Mouse (Mus musculus): Measurements from ENCODE around the gene Rbfox3.

The Rbfox3 gene

GRCm38 (mm10) chr11:118452955-118453354, 458.4 kb downstream of the Rbfox3 start:
- intact Hi-C loops (cut with DNase I), result no loop called here

DNA sequence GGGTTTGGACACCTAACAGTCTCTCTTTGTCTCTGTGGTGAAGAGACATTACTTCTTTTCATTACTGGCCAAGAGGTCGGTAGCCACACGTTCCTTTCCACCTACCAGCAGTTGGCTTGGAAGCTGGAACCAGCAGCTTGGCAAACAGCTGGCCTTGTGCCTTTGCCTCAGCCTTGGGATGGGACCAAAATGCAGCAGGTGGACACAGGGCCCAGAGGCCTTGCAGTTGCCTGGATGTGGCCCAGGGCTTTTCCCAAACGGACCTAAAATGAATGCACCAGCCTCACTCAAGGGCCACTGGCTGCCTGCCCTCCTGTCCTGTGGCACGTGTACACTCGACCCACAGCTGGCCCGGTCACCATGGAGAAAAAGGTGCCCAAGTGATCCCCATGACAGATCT, 460.2 kb downstream of the Rbfox3 start:
- intact Hi-C loops (cut with DNase I), result no loop called here

GRCm38 (mm10) chr11:118448385-118448784, 463.0 kb downstream of the Rbfox3 start:
- intact Hi-C loops (cut with DNase I), result loop anchor here (5.0 kb wide), 1 partner anchor 289 kb away; no protein-coding TSS in a partner anchor

DNA sequence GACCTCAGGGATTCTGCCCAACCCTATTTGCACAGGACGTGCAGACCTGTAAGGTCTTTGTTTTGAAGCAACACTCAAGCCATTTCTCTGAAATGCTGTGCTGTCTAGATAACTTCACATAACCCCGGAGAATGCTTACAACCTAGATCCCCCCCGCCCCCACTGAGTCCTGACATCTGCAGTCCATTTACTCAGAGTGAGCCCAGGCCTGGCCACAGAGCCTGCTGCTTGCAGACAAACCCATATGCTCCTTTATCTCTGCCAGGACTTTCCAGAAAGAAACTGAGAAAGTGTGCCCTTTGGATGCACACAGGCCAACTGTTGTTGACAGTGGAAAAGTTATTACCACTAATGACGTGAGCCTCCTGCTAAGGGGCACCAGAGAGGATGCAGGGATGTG, 464.1 kb downstream of the Rbfox3 start:
- intact Hi-C loops (cut with DNase I), result loop anchor here (5.0 kb wide), 1 partner anchor 290 kb away; no protein-coding TSS in a partner anchor

DNA sequence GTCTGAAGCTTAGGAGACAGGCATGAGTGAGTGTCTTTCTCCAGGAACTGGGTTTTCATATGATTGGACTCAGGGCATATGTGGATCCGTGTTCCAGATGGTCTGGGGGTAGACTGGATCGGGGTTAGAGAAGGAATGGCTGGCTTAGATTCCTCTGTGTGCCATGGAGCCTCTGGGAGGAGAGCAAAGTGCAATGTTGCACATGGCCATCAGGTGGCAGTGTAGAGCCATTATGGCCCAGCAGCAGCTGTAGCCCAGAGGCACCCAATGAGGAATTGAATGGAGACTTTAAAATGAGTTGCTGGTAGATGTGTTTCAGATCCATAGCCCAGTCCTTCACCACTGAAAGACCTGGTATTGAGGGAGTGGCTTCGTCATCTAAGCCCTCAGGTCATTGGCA, 465.6 kb downstream of the Rbfox3 start:
- intact Hi-C loops (cut with DNase I), result loop anchor here (2.0 to 5.0 kb wide), 2 partner anchors 45 to 291 kb away; no protein-coding TSS in a partner anchor

DNA sequence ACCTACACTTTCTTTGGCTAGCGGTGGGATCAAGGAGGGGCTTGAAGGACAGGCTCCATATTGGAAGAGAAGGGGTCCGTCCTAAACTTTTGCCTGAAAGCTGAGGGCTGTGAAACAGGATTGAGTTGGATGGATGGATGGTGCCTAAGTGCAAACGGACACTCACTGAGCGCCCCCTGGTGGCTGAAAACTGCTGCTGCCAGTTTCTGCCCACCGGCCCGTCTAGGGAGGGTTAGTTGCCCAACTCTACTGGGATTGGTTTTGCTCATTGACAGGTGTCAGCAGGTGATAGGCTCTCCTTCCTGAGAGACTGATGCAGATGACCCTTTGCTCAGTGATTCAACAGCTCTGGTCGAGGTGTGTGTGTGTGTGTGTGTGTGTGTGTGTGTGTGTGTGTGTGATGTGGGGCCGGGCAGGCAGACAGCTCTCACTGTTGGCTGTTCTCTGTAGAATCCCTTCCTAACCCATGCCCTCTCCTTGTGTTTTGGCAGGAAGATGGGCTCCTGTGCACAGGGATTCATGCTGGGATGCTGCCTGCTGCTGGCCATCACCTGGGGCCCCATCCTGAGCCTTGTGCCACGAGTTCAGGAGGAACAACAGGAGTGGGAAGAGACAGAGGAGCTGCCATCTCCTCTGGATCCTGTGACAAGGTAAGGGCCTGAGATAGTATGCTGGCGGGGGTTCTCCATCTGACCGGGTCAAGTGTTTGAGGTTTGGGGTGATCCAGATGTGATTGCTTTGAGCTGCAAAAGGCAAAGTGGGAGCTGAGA, 468.0 kb downstream of the Rbfox3 start:
- intact Hi-C loops (cut with DNase I), result loop anchor here (1.0 kb wide), 1 partner anchor 20 kb away; no protein-coding TSS in a partner anchor

DNA sequence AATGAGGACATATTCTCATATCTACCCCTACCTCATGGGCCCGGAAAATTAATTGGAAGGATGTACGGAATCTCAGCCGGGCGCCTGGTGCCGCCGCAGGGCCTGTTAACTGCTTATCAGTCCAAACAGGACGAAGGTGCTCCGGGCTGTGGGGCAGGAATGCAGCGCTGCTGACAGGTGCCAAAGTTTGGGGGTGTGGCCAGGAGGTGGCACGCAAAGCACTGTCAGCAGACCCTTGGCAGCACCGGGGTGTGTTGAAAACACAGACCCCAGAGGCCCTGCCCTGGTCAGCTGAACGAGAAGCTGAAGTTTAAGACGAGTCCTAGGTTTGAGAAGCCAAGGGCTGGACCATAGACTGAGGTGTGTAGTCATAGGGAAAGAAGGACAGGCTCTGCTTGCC, 468.7 kb downstream of the Rbfox3 start:
- intact Hi-C loops (cut with DNase I), result loop anchor here (1.0 kb wide), 1 partner anchor 19 kb away; no protein-coding TSS in a partner anchor

Small RNA genes within 50 kb of the gene (microRNA-seq; reads per million reads assigned to microRNA genes)
- gene Gm25040, result 0 reads per million in 2 experiments

Data from adrenal gland (tissue).